Mouse (Mus musculus) stomach, adult 2 months (tissue): ENCODE data around the gene Tmem204. TPM values are rescaled to one million over a fixed set of nuclear protein-coding genes. Genes with fewer than 3 reads are reported as not detected.

Experiments
- polyA plus RNA-seq: library from polyadenylated mRNA; depleted of rRNA; stranded (reverse); fragments of >200 nt; gene quantifications from 2 replicates; pipeline ENCODE4 v1.2.3, GENCODE M21; 2012; rRNA removed

The Tmem204 gene
- 17.1 and 18.2 TPM in 2 replicates for polyA plus RNA-seq

GRCm38 (mm10) chr17:25083444-25083931, at the start of gene Tmem204:
Gene Tmem204, minus strand, starts transcription at chr17:25083591.

GRCm38 (mm10) chr17:25120406-25120805, 37.0 kb upstream of the Tmem204 start, which contains the start of gene Ptx4:
Gene Ptx4, plus strand, starts transcription at chr17:25120760.

GRCm38 (mm10) chr17:25115664-25116432, 32.5 kb upstream of the Tmem204 start, which contains the start of gene Telo2:
Gene Telo2, minus strand, starts transcription at chr17:25115967.

GRCm38 (mm10) chr17:25015655-25016291, 67.6 kb downstream of the Tmem204 start, which contains the start of the genes Cramp1l and Ift140:
Gene Cramp1l, minus strand, starts transcription at chr17:25015788.
Gene Ift140, plus strand, starts transcription at chr17:25016085.

Other genes with a start within 250 kb of the Tmem204 start
- 37.2 and 61.0 TPM in 2 replicates for gene Hagh, start 243.4 kb downstream of the Tmem204 start, polyA plus RNA-seq
- gene Fahd1, start 233.2 kb downstream of the Tmem204 start, polyA plus RNA-seq: 5.4 and 6.5 TPM in 2 replicates
- 2.3 and 5.1 TPM in 2 replicates for gene Igfals, start 217.6 kb downstream of the Tmem204 start, polyA plus RNA-seq
- gene Nubp2, start 197.2 kb downstream of the Tmem204 start, polyA plus RNA-seq: 17.6 and 19.5 TPM in 2 replicates
- 55.4 and 87.4 TPM in 2 replicates for gene Spsb3, start 196.9 kb downstream of the Tmem204 start, polyA plus RNA-seq
- gene Eme2, start 188.5 kb downstream of the Tmem204 start, polyA plus RNA-seq: 12.9 and 16.6 TPM in 2 replicates
- 92.5 and 285 TPM in 2 replicates for gene Mrps34, start 188.5 kb downstream of the Tmem204 start, polyA plus RNA-seq
- gene Nme3, start 187.1 kb downstream of the Tmem204 start, polyA plus RNA-seq: 25.7 and 28.0 TPM in 2 replicates
- 31.3 and 37.0 TPM in 2 replicates for gene Mapk8ip3, start 146.6 kb downstream of the Tmem204 start, polyA plus RNA-seq
- gene Jpt2, start 122.9 kb downstream of the Tmem204 start, polyA plus RNA-seq: 2.4 and 3.6 TPM in 2 replicates
- gene Cramp1l, start 67.8 kb downstream of the Tmem204 start, polyA plus RNA-seq: 2.9 and 4.7 TPM in 2 replicates
- gene Ift140, start 67.5 kb downstream of the Tmem204 start, polyA plus RNA-seq: 2.1 and 2.7 TPM in 2 replicates
- 7.1 and 7.3 TPM in 2 replicates for gene Telo2, start 32.4 kb upstream of the Tmem204 start, polyA plus RNA-seq
- gene Ptx4, start 37.2 kb upstream of the Tmem204 start, polyA plus RNA-seq: not detected in 2 replicates
- gene Clcn7, start 49.8 kb upstream of the Tmem204 start, polyA plus RNA-seq: 12.3 and 13.1 TPM in 2 replicates
- gene Ccdc154, start 78.9 kb upstream of the Tmem204 start, polyA plus RNA-seq: 0.08 and 0.13 TPM in 2 replicates
- gene Gm38655, start 91.9 kb upstream of the Tmem204 start, polyA plus RNA-seq: 3.6 TPM in 2 replicates
- gene BC003965, start 101.0 kb upstream of the Tmem204 start, polyA plus RNA-seq: 8.0 and 10.1 TPM in 2 replicates
- gene Unkl, start 104.8 kb upstream of the Tmem204 start, polyA plus RNA-seq: 8.7 and 10.6 TPM in 2 replicates
- 15.3 and 17.3 TPM in 2 replicates for gene Gnptg, start 156.5 kb upstream of the Tmem204 start, polyA plus RNA-seq
- gene Tsr3, start 156.6 kb upstream of the Tmem204 start, polyA plus RNA-seq: 7.8 and 11.4 TPM in 2 replicates
- 5.8 and 9.5 TPM in 2 replicates for gene Baiap3, start 172.8 kb upstream of the Tmem204 start, polyA plus RNA-seq
- 37.9 and 44.5 TPM in 2 replicates for gene Ube2i, start 191.0 kb upstream of the Tmem204 start, polyA plus RNA-seq
- gene Prss34, start 214.8 kb upstream of the Tmem204 start, polyA plus RNA-seq: 0.10 TPM in 1 of 2 replicates, not detected in the other
- gene Prss28, start 225.1 kb upstream of the Tmem204 start, polyA plus RNA-seq: 0.06 and 0.09 TPM in 2 replicates
- gene Prss29, start 235.1 kb upstream of the Tmem204 start, polyA plus RNA-seq: not detected in 2 replicates